Mouse (Mus musculus) kidney, postnatal 14 days (tissue): ENCODE measurements around the gene Chst5.
"Not testable (repeated sequence)": the region's sequence is repeated elsewhere in the genome, so short reads cannot be mapped to it uniquely, and the experiment has no call there.

ENCODE experiments used
- DNase-seq: peaks from one replicate; pipeline ENCODE4 v3.0.0; 2022; ENCODE audit warnings: mixed read lengths

Gene Chst5

GRCm38 (mm10) chr8:111909621-111910450 is at the start of gene Chst5:
TSS of gene Chst5 (minus strand) at chr8:111910447.
- DNase-seq, result no peak

- no peak for DNase-seq
Measured at GRCm38 (mm10) chr8:111957231-111957630, 47.0 kb upstream of the Chst5 start.

- DNase-seq, result no peak
Measured at GRCm38 (mm10) chr8:111955879-111956278, 45.6 kb upstream of the Chst5 start.

- DNase-seq, result no peak
Measured at GRCm38 (mm10) chr8:111954844-111955594, 44.8 kb upstream of the Chst5 start.

GRCm38 (mm10) chr8:111951936-111952335 is 41.7 kb upstream of the Chst5 start:
- DNase-seq, result no peak

GRCm38 (mm10) chr8:111951317-111951716 is 41.1 kb upstream of the Chst5 start:
- no peak for DNase-seq

GRCm38 (mm10) chr8:111950846-111951245 is 40.6 kb upstream of the Chst5 start:
- no peak for DNase-seq

GRCm38 (mm10) chr8:111947954-111948353 is 37.7 kb upstream of the Chst5 start:
- DNase-seq, result no peak

- DNase-seq, result no peak
Measured at GRCm38 (mm10) chr8:111947144-111947543, 36.9 kb upstream of the Chst5 start.

- no peak for DNase-seq
Measured at GRCm38 (mm10) chr8:111943544-111943943, 33.3 kb upstream of the Chst5 start.

GRCm38 (mm10) chr8:111941101-111941454 is 30.8 kb upstream of the Chst5 start:
- peak; percentile 59 for DNase-seq

GRCm38 (mm10) chr8:111940171-111941100 is 30.2 kb upstream of the Chst5 start, which contains the start of gene Gabarapl2:
TSS of gene Gabarapl2 (plus strand) at chr8:111940703.
- DNase-seq, result peak; percentile 99

GRCm38 (mm10) chr8:111939516-111940142 is 29.4 kb upstream of the Chst5 start:
- peak; percentile 74 for DNase-seq

GRCm38 (mm10) chr8:111938076-111938985 is 28.1 kb upstream of the Chst5 start:
- DNase-seq, result not testable (repeated sequence)

- no peak for DNase-seq
Measured at GRCm38 (mm10) chr8:111937184-111937583, 26.9 kb upstream of the Chst5 start.

- no peak for DNase-seq
Measured at GRCm38 (mm10) chr8:111934201-111934600, 24.0 kb upstream of the Chst5 start.

GRCm38 (mm10) chr8:111933348-111934076 is 23.3 kb upstream of the Chst5 start, which contains the start of gene Tmem231:
TSS of gene Tmem231 (minus strand) at chr8:111933881.
- DNase-seq, result peak; percentile 94

- peak; percentile 84 for DNase-seq
Measured at GRCm38 (mm10) chr8:111932580-111933336, 22.5 kb upstream of the Chst5 start.

GRCm38 (mm10) chr8:111931721-111932120 is 21.5 kb upstream of the Chst5 start:
- DNase-seq, result no peak
